Mouse (Mus musculus): ENCODE results near the gene Riok1.
A peak's percentile ranks its signal among the peaks of the same experiment; 100 is the strongest.

Gene Riok1

GRCm38 (mm10) chr13:38064854-38065663 lies 28.3 kb downstream of the Riok1 start:
- peak; percentile 70 for DNase-seq (ENCODE audit: low spot score)

GRCm38 (mm10) chr13:38070945-38071344 lies 34.1 kb downstream of the Riok1 start:
- no peak for DNase-seq (ENCODE audit: low spot score)

DNA sequence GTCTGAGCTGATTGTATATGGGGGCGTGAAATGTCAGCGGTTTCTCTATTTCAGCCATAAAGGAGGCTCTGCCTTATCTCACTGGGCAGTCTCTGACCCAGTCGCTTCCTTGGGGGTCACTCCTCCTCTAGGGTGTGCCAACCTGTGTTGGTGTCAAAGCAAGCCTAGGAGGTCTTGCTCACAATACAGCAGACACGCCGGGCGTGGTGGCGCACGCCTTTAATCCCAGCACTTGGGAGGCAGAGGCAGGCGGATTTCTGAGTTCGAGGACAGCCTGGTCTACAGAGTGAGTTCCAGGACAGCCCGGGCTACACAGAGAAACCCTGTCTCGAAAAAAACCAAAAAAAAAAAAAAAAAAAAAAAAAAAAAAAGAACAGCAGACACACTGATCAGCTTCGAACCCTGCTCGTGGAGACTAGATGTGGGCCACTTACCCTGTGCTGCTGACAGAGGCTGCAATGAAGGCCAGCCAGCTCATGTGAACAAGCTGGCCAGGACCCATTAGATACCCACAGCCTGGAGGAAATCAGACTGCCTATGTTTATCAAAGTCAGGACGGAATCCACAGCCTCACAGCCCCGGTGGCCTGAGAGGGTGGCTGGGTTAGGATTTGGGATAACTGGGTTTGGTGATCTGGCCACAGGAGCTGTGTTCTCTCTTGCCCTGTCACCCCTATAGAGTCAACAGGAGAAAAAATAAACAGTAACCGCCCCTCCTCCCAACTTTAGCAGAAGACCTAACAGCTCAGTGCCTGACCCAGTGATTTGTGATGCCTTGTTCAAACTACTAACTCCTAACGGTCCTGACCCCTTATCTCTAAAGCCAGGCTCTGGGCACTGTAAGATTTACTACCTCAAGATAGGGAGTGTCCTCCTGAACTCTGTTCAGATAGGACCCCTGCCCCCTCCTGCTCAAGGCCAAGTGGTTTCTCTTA lies 36.8 kb downstream of the Riok1 start:
- no peak for DNase-seq (ENCODE audit: low spot score)

DNA sequence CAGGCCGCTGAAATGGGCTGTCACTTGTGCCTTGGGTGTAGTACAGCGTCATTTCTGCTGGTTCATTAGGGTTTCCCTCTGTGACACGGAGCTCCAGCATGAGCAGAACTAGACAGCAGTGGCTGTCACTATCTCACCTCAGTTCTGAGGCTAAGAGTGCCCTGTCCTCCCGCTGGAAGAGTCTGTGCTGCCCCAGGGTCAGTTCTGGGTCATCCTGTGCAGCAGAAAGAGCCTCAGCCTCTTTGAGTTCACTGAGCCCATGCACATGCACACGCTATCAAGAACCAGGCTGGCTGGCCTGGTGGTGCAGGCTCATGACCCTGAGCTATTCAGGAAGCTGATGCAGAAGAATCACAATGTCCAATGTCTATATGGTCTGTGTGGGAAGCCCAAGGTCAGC lies 37.6 kb downstream of the Riok1 start:
- no peak for DNase-seq (ENCODE audit: low spot score)

DNA sequence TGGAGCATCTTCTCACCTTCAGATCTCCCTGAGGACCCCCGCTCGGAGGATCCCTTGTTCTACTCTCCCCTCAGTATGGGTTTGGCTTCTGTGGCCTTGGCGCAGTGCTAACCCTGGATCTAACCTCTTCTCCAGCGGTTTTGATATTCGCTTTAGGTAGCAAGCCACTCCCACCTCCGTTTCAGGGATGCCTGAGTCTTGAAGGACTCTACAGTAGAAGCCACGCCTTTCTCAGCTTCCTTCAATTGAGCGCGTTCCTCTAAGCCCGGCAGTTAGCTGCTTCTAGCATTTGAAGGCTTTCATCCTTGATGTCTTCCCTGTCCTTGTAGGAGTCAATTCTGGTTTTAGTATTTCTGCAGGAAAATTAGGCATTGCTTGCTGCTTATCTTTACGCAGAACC lies 40.3 kb downstream of the Riok1 start:
- no peak for DNase-seq (ENCODE audit: low spot score)

DNA sequence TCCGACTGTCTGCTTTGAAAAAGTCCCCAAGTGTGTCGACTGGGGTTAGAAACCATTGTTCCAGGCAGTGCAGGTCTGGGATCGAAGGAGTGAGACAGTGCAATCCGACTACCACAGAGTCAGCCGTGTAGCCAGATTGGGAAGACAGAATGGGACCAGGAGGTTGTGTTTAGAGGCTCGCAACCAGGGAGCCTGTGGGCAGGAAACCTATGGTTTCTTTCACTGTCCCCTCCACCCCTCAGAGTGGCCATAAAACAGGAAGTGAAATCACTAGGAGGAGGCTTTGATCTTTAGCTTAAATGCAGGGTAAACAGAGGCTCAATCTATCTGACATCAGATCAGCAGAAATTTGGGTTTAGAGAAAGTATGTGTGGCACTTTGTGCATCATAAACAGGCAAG lies 42.0 kb downstream of the Riok1 start:
- no peak for DNase-seq (ENCODE audit: low spot score)

DNA sequence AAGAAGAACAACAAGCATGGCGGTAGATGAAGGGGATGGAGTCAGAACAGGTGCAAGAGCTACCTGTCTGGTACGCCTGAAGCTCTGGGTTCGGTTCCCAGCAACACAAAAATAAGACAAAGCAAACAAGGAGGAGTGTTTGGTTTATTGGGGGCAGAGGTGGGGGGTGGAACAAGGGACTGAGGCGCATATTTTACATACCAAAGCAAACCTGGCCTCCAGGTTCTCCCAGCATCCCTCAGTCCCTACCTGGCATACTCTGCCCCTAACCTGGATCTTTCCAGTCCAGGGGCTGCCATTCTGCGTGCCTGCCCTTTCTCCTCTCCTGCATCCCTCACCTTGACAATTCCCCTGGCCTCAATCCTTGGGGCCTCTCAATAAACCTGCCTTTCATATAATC lies 42.6 kb downstream of the Riok1 start:
- no peak for DNase-seq (ENCODE audit: low spot score)

DNA sequence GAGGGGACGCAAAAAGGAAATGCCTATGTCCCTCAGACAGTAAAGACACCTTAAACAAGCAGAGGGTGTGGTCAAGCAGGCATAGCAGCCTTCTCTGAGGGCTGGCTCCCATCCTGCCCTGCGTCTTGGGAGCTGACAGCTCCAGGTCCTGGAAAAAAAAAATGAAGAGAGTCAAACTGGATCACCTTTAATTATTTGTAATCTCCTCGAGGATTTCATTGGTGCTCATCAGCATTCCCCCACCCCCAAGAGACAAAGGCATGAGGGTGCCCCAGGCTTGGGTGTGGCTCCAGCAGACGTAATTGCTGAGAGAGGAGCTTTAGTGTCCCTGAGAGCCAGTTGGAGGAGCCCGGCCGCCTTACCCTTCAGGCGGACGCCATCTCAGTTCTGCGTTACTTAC lies 43.2 kb downstream of the Riok1 start:
- no peak for DNase-seq (ENCODE audit: low spot score)

- no peak for DNase-seq (ENCODE audit: low spot score)
Observed at GRCm38 (mm10) chr13:38080725-38081124, 43.9 kb downstream of the Riok1 start.

GRCm38 (mm10) chr13:38081161-38081560 lies 44.4 kb downstream of the Riok1 start:
- DNase-seq (ENCODE audit: low spot score) = no peak

DNA sequence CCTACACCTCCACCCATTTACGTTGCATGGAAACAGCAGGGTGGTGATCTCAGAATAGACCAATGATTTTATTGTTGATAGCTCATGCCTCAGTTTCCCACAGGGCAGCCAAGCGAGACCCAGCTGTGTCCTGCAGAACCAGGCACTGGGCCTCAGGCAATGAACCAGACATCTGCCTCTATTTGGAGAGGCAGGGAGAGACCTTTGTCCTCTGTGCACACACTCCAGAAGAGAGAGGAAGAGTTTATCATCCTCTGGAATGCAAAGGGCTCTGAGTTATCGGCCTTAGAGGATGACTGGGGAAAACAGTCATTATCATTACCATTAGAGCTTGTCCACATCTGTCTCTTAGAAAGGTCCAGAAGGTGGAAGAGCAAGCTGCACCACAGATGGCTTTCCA lies 49.9 kb downstream of the Riok1 start:
- no peak for DNase-seq (ENCODE audit: low spot score)

GRCm38 (mm10) chr13:38088008-38088407 lies 51.2 kb downstream of the Riok1 start:
- DNase-seq (ENCODE audit: low spot score) = no peak

DNA sequence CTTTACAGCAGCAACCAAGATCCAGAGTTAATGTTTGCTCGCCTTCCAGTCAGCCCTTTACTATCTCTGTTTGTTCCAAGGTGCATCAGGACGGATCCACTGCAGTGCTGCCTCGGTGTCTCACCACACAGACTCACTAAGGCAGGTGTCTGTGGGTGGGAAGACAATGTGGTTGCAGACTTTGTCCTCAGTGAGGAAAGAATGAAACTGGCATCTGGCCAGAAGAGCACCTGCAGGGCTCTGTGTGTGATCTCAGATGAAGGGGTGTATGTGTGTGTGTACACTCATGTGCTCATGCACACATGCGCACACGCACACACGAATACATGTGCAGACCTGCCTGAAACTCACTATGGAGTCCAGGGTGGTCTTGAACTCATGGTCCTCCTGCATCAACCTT lies 52.7 kb downstream of the Riok1 start:
- no peak for DNase-seq (ENCODE audit: low spot score)

DNA sequence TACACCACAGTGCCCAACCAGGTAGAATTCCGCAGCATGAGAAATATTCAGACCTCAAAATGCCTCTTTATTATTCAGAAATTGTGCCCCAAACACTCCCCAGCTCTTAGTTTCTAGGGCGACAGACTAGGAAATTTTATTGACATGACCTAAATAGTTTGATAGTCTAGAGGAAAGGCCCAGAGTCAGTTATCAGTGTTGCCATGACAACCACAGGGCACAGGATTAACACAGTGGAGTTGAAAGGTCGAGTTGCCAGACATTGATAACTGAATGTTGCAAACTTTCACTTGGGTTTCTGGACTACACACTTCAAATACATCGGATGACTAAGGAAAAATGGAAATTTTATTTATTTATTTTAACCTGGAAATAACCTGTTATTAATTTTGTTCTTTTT lies 53.1 kb downstream of the Riok1 start:
- no peak for DNase-seq (ENCODE audit: low spot score)

DNA sequence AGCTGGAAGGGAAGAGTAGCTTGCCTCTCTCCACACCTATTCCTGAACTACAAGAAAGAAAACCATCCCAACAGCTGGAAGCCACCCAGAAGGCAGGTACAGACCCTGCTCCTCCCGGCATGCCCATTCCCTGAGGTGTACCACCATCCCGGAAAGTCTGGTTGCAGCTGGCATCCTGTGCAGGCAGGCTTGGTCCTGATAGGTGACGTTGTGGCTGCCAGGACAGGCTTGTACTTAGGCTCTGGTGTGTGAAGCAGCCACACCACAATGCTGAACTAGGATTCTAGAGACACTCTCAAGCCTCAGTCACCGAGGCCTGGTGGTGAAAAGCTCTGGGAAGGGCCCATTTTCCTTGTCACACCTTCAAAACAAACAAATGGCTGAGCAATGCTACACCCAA lies 59.4 kb downstream of the Riok1 start:
- no peak for DNase-seq (ENCODE audit: low spot score)

DNA sequence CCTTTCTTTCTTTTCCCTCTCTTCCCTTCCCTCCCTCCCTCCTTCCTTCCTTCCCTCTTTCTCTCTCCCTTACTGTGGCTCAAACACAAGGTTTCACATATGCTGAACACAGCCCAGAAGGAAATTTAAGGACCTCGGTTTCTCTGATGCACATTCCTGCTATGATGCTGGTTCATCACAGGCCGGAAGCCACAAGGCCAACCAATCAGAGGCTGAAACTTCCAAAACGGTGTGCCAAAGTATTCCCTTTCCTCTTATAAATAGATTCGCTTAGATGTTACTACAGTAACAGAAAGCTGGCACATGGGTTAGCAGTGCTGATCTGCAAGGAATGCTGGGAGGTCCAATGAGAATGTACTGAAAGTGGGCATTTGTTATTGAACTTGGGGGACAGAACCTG lies 66.6 kb downstream of the Riok1 start:
- DNase-seq (ENCODE audit: low spot score) = no peak

- no peak for DNase-seq (ENCODE audit: low spot score)
Observed at GRCm38 (mm10) chr13:38104501-38104900, 67.7 kb downstream of the Riok1 start.

DNA sequence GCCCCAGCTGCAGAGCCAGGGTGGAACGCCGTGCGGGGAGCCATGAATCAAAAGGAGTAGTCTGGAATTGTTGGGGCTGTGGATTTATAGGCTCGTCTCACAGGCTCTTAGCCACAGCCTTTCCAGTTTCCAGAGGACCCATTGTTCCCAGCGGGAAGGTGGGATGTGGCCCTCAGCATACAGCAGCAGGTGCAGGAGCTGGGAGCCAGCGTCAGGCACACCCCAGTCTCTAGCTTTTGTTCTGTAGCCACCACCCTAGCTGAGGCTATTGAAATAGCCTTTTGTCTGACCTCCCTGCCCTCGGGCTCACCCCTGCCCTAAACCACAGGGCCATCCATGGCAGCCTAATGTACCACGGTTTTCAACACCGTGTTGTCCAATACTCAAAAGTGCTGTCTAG lies 72.3 kb downstream of the Riok1 start:
- no peak for DNase-seq (ENCODE audit: low spot score)
